Mouse (Mus musculus): ENCODE measurements around the gene Gm20388. TPM values are rescaled to one million over a fixed set of nuclear protein-coding genes. Genes with fewer than 3 reads are reported as not detected.

The Gm20388 gene
- polyA plus RNA-seq, 1 experiment from 2014 or later = 4.4 TPM

- WGBS = 81% methylated on average over 23 of the region's 23 CpGs
- no peak overlapping the region for H3K27ac ChIP-seq
- H3K4me2 ChIP-seq (replicated peaks) = no peak overlapping the region
- H3K36me3 ChIP-seq = no peaks in the 10 kb centered on the region
- peaks cover 56% of the 10 kb centered on the region for H3K27me3 ChIP-seq
- no peak overlapping the region for H3K4me3 ChIP-seq (replicated peaks)
- no peaks in the 10 kb centered on the region for H3K9me3 ChIP-seq
- peaks cover 22% of the 10 kb centered on the region for H3K4me1 ChIP-seq (replicated peaks)
- no peak for ATAC-seq
- H3K9ac ChIP-seq (replicated peaks) = no peak overlapping the region
Measured at GRCm38 (mm10) chr8:121484072-121484782, 1573.6 kb downstream of the Gm20388 start.

GRCm38 (mm10) chr8:121491633-121492032 is 1581.0 kb downstream of the Gm20388 start:
- Histone ChIP-seq H3K4me2 (replicated peaks) (no peak overlapping the region), H3K4me3 (replicated peaks) (no peak overlapping the region), H3K9me3 (no peaks in the 10 kb centered on the region), H3K9ac (replicated peaks) (no peak overlapping the region), H3K27me3 (0 out of 2 replicates have a peak, but pooled peaks cover under 1% of the 10 kb centered on the region), H3K36me3 (no peaks in the 10 kb centered on the region), H3K4me1 (replicated peaks) (no peaks in the 10 kb centered on the region), H3K27ac (no peak overlapping the region)
- WGBS = 65% methylated on average over 9 of the region's 9 CpGs
- no peak for ATAC-seq

DNA sequence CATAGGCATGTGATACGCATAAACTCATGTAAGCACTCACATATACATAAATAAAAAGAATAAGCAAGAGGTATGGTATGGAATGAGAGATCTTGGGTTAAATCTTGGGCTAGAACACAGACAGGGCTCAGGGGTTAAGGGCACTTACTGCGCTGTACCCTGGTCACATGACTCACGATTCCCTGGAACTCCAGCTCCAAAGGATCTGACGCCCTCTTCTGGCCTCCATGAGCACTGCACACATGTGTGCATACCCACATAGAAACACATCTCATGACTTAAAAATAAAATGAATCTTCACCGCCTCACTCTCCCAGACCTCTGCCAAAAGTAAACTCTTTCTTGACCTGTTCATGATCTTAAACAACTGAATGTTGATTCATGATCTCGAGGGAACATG is 1587.0 kb downstream of the Gm20388 start:
- no peaks in the 10 kb centered on the region for H3K36me3 ChIP-seq
- no peak for ATAC-seq
- peaks cover 1% of the 10 kb centered on the region for H3K4me1 ChIP-seq (replicated peaks)
- no peak overlapping the region for H3K4me2 ChIP-seq (replicated peaks)
- WGBS = 88% methylated on average over 6 of the region's 6 CpGs
- no peak overlapping the region for H3K9ac ChIP-seq (replicated peaks)
- H3K4me3 ChIP-seq (replicated peaks) = no peak overlapping the region
- H3K27ac ChIP-seq = no peak overlapping the region
- no peaks in the 10 kb centered on the region; the same call in 1 of the 2 replicates for H3K27me3 ChIP-seq
- H3K9me3 ChIP-seq = no peaks in the 10 kb centered on the region

- 46% methylated on average over 9 of the region's 9 CpGs for WGBS
- Histone ChIP-seq H3K9ac (replicated peaks) (no peak overlapping the region), H3K27me3 (peaks cover 30% of the 10 kb centered on the region), H3K4me2 (replicated peaks) (no peak overlapping the region), H3K9me3 (no peaks in the 10 kb centered on the region), H3K4me1 (replicated peaks) (peaks cover 8% of the 10 kb centered on the region), H3K36me3 (no peaks in the 10 kb centered on the region), H3K4me3 (replicated peaks) (no peak overlapping the region), H3K27ac (no peak overlapping the region)
- no peak for ATAC-seq
Measured at GRCm38 (mm10) chr8:121511751-121512150, 1601.1 kb downstream of the Gm20388 start.

DNA sequence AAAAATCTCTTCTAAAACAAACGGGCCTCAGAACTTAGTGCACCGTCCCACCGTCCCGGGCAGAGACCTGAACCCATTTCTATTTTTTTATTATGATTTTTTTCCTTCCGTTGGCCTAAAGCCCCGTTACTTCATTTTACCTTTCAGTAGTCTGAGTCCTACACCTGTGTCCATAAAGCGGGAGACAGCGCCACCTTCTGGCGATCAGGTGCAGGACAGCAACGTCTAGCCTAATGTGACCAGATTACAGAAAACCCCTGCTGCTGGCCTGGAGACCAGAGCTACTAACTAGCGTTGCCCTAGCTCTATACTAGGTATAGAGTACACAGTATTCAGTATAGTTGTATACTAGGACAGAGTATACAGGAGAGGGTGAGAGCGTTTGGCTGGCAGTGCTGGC is 1602.8 kb downstream of the Gm20388 start:
- ATAC-seq = peak; percentile 73

GRCm38 (mm10) chr8:121525111-121525818 is 1614.6 kb downstream of the Gm20388 start:
- Histone ChIP-seq H3K27me3 (no peaks in the 10 kb centered on the region), H3K4me3 (replicated peaks) (no peak overlapping the region), H3K4me2 (replicated peaks) (no peak overlapping the region), H3K4me1 (replicated peaks) (no peaks in the 10 kb centered on the region), H3K9me3 (no peaks in the 10 kb centered on the region), H3K36me3 (no peaks in the 10 kb centered on the region), H3K27ac (no peak overlapping the region), H3K9ac (replicated peaks) (no peak overlapping the region)
- WGBS = 89% methylated on average over 18 of the region's 18 CpGs
- ATAC-seq = no peak

More for the DNA sequence above, 1602.8 kb downstream of the Gm20388 start:
- Histone ChIP-seq H3K4me1 (replicated peaks) (peaks cover 8% of the 10 kb centered on the region), H3K36me3 (no peaks in the 10 kb centered on the region), H3K9ac (replicated peaks) (no peak overlapping the region), H3K27me3 (peaks cover 30% of the 10 kb centered on the region), H3K27ac (no peak overlapping the region), H3K4me2 (replicated peaks) (no peak overlapping the region), H3K4me3 (replicated peaks) (no peak overlapping the region), H3K9me3 (no peaks in the 10 kb centered on the region)
- 8% methylated on average over 12 of the region's 12 CpGs for WGBS

DNA sequence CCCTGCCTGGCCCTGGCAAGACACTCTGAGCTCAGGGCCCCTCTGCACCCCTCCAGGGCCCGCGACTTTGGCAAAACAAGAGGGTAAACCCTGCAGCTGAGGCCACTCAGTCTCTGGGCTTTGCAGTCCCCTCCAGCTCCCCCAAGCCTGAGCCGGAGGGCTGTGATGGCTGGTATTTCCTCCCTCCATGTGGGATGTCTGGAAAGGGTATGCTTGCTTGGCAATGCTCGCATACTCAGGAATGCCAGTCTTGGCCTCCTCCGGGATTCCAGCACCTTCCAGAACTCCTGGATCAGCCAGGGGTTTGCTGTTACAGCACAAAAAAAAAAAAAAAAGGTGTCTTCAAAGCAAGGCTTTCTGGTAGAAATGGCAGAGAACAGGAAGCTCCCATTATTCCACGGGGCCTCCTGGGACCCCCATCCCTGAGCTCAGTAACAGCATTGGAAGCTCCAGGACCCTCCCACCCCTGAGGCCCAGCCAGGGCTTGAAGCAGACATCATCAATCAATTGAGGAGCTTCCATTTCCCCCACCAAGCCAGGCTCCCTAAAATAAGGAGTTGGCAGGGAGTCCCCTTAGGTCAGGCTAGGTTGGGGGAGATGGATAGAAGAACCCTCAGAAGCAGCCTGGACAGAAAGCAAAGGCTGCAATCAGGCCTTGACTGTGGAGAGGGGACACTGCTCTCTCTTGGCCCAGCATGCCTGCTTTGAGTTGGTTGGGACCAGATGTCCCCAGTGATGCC is 1616.3 kb downstream of the Gm20388 start:
- Histone ChIP-seq H3K4me1 (replicated peaks) (no peaks in the 10 kb centered on the region), H3K27ac (no peak overlapping the region), H3K9me3 (no peaks in the 10 kb centered on the region), H3K27me3 (0 out of 2 replicates have a peak, but pooled peaks cover 3% of the 10 kb centered on the region), H3K4me2 (replicated peaks) (no peak overlapping the region), H3K4me3 (replicated peaks) (no peak overlapping the region), H3K36me3 (no peaks in the 10 kb centered on the region), H3K9ac (replicated peaks) (no peak overlapping the region)
- 74% methylated on average over 6 of the region's 6 CpGs for WGBS
- no peak for ATAC-seq

- no peaks in the 10 kb centered on the region for H3K36me3 ChIP-seq
- no peaks in the 10 kb centered on the region for H3K4me1 ChIP-seq (replicated peaks)
- 87% methylated on average over 9 of the region's 9 CpGs for WGBS
- no peak overlapping the region for H3K4me3 ChIP-seq (replicated peaks)
- H3K27me3 ChIP-seq = 0 out of 2 replicates have a peak, but pooled peaks cover 3% of the 10 kb centered on the region
- H3K27ac ChIP-seq = no peak overlapping the region
- no peak for ATAC-seq
- no peak overlapping the region for H3K4me2 ChIP-seq (replicated peaks)
- H3K9ac ChIP-seq (replicated peaks) = no peak overlapping the region
- H3K9me3 ChIP-seq = no peaks in the 10 kb centered on the region
Measured at GRCm38 (mm10) chr8:121527751-121528150, 1617.1 kb downstream of the Gm20388 start.

GRCm38 (mm10) chr8:121528790-121529189 is 1618.1 kb downstream of the Gm20388 start:
- Histone ChIP-seq H3K9ac (replicated peaks) (no peak overlapping the region), H3K4me3 (replicated peaks) (no peak overlapping the region), H3K4me2 (replicated peaks) (no peak overlapping the region), H3K27me3 (0 out of 2 replicates have a peak, but pooled peaks cover 3% of the 10 kb centered on the region), H3K4me1 (replicated peaks) (no peaks in the 10 kb centered on the region), H3K27ac (no peak overlapping the region), H3K36me3 (no peaks in the 10 kb centered on the region), H3K9me3 (no peaks in the 10 kb centered on the region)
- no peak for ATAC-seq
- WGBS = 91% methylated on average over 15 of the region's 15 CpGs

DNA sequence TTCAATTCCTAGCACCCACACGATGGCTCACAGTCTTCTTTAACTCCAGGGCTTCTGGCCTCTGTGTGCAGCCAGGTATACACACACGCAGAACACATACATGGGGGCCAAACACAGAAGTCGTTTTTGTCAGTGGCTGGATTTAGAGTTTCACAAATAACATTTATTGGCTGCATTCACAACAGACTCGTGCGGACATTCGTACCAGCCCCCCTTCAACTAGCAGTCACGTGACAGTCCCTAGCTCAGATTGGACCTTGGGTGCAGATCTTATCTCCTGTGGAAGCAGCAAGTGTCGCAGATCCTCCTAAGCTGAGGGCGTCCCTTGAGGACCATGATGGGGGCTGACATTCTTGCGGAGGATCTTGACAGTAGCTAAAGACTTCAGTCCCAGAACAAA is 1620.0 kb downstream of the Gm20388 start:
- 87% methylated on average over 10 of the region's 10 CpGs for WGBS
- Histone ChIP-seq H3K4me2 (replicated peaks) (no peak overlapping the region), H3K4me3 (replicated peaks) (no peak overlapping the region), H3K4me1 (replicated peaks) (no peaks in the 10 kb centered on the region), H3K27ac (no peak overlapping the region), H3K9ac (replicated peaks) (no peak overlapping the region), H3K27me3 (0 out of 2 replicates have a peak, but pooled peaks cover 3% of the 10 kb centered on the region), H3K9me3 (no peaks in the 10 kb centered on the region), H3K36me3 (no peaks in the 10 kb centered on the region)
- ATAC-seq = no peak

- no peaks in the 10 kb centered on the region for H3K9me3 ChIP-seq
Measured at GRCm38 (mm10) chr8:121532381-121532780, 1621.7 kb downstream of the Gm20388 start.

DNA sequence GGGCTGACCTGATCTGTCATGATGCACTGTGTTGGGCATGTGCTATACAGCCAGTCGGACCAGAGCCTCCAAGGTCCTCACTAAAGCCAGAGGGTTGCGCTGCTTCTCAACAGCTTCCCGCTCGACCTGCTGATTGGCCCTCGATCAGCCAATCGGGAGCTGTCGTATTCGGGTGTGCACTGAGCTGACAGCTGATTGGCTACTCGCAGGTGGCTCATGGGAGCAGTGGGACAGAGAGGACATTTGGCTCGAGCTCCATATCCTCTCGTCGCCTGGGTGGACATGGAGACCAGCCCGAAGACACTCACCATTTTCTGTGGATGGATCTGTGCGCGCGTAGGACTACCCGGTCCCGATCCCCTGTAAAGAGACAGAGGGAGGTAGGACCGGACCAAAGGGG is 1631.2 kb downstream of the Gm20388 start:
- no peak overlapping the region for H3K27ac ChIP-seq
- H3K4me3 ChIP-seq (replicated peaks) = no peak overlapping the region
- no peaks in the 10 kb centered on the region for H3K9me3 ChIP-seq
- H3K9ac ChIP-seq (replicated peaks) = no peak overlapping the region
- 81% methylated on average over 19 of the region's 19 CpGs for WGBS
- H3K4me2 ChIP-seq (replicated peaks) = no peak overlapping the region
- no peaks in the 10 kb centered on the region for H3K36me3 ChIP-seq
- H3K4me1 ChIP-seq (replicated peaks) = no peaks in the 10 kb centered on the region
- ATAC-seq = no peak
- 0 out of 2 replicates have a peak, but pooled peaks cover 4% of the 10 kb centered on the region for H3K27me3 ChIP-seq

More at GRCm38 (mm10) chr8:121532381-121532780, 1621.7 kb downstream of the Gm20388 start:
- H3K4me3 ChIP-seq (replicated peaks) = no peak overlapping the region
- H3K36me3 ChIP-seq = no peaks in the 10 kb centered on the region
- 61% methylated on average over 5 of the region's 5 CpGs for WGBS
- H3K27me3 ChIP-seq = 0 out of 2 replicates have a peak, but pooled peaks cover 3% of the 10 kb centered on the region
- H3K4me1 ChIP-seq (replicated peaks) = no peaks in the 10 kb centered on the region
- no peak overlapping the region for H3K27ac ChIP-seq
- ATAC-seq = no peak
- no peak overlapping the region for H3K9ac ChIP-seq (replicated peaks)
- H3K4me2 ChIP-seq (replicated peaks) = no peak overlapping the region

All from midbrain, embryonic 13.5 days (tissue).